Mouse (Mus musculus) forelimb bud, embryonic 11.5 days (tissue): ENCODE results near the gene Robo1.
"Not testable (repeated sequence)": the region's sequence is repeated elsewhere in the genome, so short reads cannot be mapped to it uniquely, and the experiment has no call there.

ENCODE experiments used
- DNase-seq: peaks from one replicate; pipeline ENCODE4 v3.0.0-alpha.2; 2012; ENCODE audit warnings: low read depth, low spot score

Gene Robo1

GRCm38 (mm10) chr16:72444428-72445135 is 136.5 kb downstream of the Robo1 start:
- no peak for DNase-seq

GRCm38 (mm10) chr16:72458155-72458554 is 150.0 kb downstream of the Robo1 start:
- DNase-seq, result no peak

- DNase-seq, result no peak
These were observed 150.5 kb downstream of the Robo1 start for GRCm38 (mm10) chr16:72458576-72458975.

GRCm38 (mm10) chr16:72465696-72466095 is 157.6 kb downstream of the Robo1 start:
- DNase-seq, result no peak

GRCm38 (mm10) chr16:72470037-72470673 is 162.0 kb downstream of the Robo1 start:
- no peak for DNase-seq

- no peak for DNase-seq
These were observed 202.7 kb downstream of the Robo1 start for GRCm38 (mm10) chr16:72510716-72511199.

GRCm38 (mm10) chr16:72531337-72531736 is 223.2 kb downstream of the Robo1 start:
- no peak for DNase-seq

- no peak for DNase-seq
These were observed 225.9 kb downstream of the Robo1 start for GRCm38 (mm10) chr16:72533900-72534571.

GRCm38 (mm10) chr16:72538171-72538570 is 230.1 kb downstream of the Robo1 start:
- DNase-seq, result no peak

GRCm38 (mm10) chr16:72543928-72544327 is 235.8 kb downstream of the Robo1 start:
- no peak for DNase-seq

GRCm38 (mm10) chr16:72544950-72545349 is 236.8 kb downstream of the Robo1 start:
- no peak for DNase-seq

- no peak for DNase-seq
These were observed 243.7 kb downstream of the Robo1 start for GRCm38 (mm10) chr16:72551672-72552243.

GRCm38 (mm10) chr16:72553713-72554112 is 245.6 kb downstream of the Robo1 start:
- no peak for DNase-seq

GRCm38 (mm10) chr16:72562149-72562548 is 254.0 kb downstream of the Robo1 start:
- DNase-seq, result not testable (repeated sequence)

GRCm38 (mm10) chr16:72563196-72563963 is 255.3 kb downstream of the Robo1 start:
- DNase-seq, result no peak

- no peak for DNase-seq
These were observed 267.1 kb downstream of the Robo1 start for GRCm38 (mm10) chr16:72575171-72575570.

GRCm38 (mm10) chr16:72576956-72577355 is 268.9 kb downstream of the Robo1 start:
- no peak for DNase-seq

- no peak for DNase-seq
These were observed 276.5 kb downstream of the Robo1 start for GRCm38 (mm10) chr16:72584454-72585159.

GRCm38 (mm10) chr16:72585160-72585813 is 277.2 kb downstream of the Robo1 start:
- DNase-seq, result no peak

GRCm38 (mm10) chr16:72587376-72588072 is 279.4 kb downstream of the Robo1 start:
- peak; percentile 28 for DNase-seq
